Mouse (Mus musculus) telencephalon, adult 2 months (tissue): ENCODE measurements around the gene Ccdc60.
"Not testable (repeated sequence)": the region's sequence is repeated elsewhere in the genome, so short reads cannot be mapped to it uniquely, and the experiment has no call there.

Experiments
- DNase-seq: peaks from one replicate; pipeline ENCODE4 v3.0.0-alpha.2; 2011; ENCODE audit warnings: low read depth, low spot score

Ccdc60 gene

DNA sequence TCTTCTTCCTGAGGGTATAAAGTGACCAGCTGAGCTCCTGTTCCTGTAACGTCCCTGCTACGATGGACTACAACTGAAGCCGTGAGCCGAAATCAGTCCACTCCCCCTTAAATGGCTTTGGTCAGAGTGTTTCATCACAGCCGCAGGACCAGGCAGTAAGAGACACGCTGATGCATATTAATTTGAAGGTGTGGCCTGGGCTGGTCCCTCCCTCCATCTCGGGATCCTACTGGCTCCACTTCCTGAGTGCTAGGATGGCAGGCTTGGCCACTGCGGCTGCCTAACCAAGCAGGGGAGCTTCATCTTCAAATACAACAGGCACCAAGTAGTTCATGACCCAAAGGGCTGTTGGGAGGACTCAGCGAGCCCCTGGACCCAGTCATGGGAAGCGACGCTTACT is 94.3 kb downstream of the Ccdc60 start:
- DNase-seq: no peak

DNA sequence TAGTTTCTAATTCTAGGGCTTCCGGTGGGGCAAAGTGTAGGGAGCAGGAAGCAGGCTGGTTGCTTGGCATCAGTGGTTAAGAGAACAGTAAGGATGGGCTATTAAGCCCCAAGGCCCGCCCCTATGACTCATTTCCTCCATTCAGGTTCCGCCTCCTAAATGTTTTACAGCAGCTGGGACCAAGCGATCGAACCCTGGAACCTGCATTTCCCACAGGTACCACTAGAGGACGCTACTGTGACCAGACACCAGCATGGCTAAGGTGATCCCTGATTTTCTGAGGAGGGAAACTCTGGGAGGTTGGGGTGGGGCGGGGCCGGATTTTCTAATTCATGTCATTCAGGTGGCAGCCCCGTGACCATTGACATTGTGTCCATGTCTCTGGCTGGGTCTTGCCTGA is 96.1 kb downstream of the Ccdc60 start:
- no peak for DNase-seq

DNA sequence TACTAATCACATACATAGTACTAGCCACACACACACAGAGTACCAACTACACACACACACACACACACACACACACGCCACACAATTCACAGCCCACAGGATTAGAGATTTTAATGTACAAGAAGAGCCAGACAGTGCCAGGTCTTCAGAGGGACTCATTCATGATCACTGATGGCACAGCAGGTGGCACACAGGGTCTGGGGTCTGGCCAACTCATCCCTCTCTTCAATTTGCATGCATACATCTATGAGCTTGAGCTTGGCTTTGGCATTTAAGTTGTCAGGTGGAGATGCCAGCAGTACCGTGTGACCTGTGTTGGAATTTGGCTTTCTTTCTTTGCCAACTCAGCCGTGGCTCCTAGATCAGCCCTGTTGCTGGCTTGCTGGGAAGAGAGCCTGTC is 97.2 kb downstream of the Ccdc60 start:
- no peak for DNase-seq

DNA sequence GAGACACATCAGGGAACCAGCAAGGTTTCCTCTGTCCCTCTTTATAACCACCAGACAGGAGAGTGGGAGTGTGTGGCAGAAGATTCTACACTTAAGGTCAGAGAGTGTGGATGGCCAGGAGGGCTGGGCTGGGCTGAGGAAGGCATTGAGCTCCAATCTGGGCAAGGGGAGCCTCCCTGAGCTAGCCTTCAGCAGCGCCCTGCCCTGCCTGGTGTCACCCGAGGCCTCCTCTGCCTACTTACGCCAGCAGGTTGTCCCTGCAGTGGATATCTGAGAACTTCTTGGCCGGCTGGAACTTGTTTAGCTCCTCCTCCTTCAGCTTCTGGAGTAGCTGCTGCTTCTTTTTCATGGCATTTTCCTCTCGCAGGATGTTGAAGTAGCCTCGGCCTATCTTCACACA is 99.0 kb downstream of the Ccdc60 start:
- DNase-seq: no peak

DNA sequence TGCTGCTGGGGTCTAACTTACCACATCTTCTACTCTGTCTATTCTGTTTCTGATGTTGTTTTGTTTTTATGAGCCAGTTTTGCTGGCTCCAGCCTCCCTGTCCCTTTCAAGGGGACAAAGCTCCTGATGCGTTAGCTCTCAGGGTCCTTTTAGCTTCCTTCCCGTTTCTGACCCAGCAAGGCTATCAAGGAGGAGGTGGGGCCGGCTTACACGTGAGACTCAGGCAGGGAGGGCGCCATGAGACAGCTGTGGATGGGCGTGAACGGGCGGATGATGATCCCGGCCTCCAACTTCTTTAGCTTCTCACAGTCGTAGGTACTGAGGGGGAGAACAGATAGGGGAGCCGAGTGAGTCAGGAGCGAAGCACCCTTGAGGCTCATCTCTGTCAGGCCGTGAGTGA is 108.2 kb downstream of the Ccdc60 start:
- no peak for DNase-seq

DNA sequence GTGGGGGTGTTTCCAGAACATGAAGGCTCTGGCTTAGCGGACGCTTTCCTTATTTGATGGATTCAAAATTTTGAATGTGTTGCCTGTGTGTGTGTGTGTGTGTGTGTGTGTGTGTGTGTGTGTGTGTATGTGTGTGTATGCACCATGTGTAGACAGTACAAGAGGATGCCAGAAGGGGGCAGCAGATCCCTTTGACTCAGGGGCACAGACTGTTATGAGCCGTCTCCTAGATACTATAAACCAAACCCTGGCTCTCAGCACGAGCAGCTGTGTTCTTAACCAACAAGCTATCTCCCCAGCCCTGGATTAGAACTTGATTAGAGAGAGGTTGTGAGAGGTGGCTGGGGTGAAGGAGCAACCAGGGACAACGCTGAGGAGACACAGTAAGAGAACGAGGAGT is 117.1 kb downstream of the Ccdc60 start:
- no peak for DNase-seq

DNA sequence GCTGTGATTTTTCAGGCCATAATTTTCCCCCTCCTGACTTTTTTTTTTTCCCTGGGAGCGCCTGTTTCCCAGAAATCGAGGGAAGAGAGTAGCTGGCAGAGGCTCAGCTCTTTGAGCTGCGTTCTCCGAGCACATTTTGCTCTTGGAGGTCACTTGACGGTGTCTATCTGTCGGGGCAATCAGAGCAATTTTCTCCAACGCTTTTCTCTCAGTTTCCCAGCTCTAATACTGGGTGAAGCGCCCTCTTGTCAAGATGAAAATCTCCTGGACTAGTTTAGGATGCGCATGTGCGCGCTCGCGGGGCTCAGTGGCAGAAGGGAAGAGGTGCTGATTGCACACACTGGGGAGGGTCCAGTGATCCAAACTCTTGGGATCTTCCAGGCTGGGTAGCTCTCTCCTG is 121.8 kb downstream of the Ccdc60 start:
- no peak for DNase-seq

DNA sequence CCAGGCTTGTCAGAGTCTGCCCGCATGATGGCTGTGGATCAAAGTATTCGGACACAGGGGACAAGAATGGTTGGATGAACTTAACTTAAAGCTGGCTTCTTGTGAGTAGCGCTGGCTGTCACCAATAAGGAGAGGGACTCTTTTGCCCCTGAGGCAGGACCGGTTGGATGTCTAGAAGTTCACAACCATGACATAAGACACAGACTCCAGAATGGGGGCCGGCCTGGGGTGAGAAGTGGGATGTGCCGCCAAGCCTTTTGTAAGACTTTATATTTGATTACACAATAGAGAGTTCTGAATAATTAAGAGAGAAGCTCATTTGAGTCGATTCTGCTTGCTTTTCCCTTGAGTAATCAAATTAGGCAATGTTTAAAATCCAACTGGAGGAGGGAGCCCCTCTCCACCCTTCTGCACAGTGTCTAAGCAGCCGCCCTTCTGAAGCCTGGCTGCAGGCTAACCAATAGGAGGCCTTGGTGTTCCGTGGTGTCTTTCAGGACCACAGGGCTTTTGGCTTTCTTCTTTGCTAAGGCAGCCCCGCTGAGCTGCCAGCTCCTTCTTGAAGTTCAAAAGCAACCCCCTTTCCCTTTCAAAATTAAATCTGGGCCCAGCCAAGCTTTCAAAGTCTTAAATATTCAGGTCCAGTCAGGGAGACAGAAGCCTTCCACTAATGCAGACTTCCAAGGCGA is 123.4 kb downstream of the Ccdc60 start:
- DNase-seq: no peak

DNA sequence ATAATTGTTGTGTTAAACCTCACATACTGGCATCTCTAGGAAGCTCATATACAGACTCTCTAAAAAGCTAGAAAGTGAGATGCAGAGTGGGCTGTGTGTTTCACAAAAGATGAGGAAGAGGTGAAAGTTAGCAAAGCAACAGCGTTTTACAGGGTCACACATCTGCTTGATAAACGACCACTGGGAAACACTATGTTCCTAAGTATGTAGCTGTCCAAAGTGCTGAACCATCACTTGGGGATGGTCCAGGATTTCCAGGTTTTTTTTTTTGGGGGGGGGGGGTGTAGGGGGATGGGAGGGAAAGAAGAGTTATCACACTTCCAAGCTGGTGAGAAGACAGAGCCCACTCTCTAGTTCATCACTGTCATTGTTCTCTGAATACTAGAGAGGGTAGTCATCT is 134.0 kb downstream of the Ccdc60 start:
- DNase-seq: no peak

DNA sequence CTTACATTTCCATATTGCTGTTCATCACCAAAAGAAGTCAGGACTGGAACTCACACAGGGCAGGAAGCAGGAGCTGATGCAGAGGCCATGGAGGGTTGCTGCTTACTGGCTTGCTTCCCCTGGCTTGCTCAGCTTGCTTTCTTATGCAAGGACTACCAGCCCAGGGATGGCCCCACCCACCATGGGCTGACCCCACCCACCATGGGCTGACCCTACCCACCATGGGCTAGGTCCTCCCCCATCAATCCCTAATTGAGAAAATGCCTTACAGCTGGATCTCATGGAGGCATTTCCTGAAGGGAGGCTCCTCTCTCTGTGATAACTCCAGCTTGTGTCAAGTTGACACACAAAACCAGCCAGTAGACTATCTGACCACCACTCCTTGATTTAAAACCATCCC is 142.3 kb downstream of the Ccdc60 start:
- not testable (repeated sequence) for DNase-seq

DNA sequence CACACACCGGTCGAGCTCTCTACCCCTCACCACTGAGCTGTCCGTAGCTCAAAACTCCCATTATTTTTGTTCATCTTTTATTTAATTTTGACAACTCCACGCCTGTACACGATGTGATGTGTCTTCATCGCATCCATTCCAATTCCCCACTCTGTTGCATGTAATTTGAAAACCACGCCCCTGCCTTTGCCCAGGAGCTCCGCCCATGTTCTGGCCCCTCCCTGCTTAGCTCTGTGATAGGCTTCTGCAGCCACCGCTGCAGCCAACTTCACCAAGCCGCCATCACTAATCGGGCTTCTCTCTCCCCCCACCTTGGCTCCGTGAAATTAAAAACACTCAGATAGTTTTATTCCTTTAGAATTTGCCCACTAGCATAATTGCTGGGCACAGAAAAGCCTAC is 144.1 kb downstream of the Ccdc60 start:
- DNase-seq: no peak

DNA sequence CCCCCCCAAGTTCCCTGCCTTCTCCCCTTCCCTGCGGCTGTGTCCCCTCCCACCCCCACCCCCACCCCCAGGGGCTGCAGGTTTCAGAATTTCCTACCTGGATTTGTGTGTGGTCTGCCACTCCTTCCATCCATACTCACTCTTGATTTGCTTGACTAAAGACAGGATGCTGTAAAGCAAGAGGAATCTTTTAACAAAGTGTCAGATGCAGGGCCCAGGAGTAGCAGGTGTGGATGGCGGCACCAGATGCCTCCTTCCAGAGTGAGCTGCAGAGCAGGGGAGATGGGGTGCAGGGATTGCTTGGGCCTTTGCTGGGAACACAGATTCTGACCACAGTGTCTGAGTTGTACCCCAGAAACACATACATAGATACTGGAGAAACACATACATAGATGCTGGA is 148.1 kb downstream of the Ccdc60 start:
- no peak for DNase-seq

DNA sequence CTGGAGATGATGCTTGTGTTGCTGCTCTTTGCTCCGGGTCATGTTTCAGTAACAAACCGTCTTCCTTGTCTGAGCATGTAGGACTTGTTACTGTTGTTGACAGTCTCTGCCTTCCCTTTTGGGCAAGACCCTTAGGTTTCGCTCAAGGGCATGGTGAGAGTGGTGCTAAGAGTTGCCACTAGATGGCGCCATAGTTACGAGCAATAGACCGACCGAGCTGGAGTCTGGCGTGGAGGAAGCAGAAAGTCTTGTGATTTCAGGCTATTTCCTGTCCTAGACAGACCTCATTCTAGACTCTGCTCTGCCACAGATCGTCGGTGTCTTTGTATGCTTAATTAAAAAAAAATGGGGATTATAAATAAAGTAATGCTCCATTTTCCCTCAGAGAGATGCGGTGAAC is 165.4 kb downstream of the Ccdc60 start:
- DNase-seq: peak; percentile 77

DNA sequence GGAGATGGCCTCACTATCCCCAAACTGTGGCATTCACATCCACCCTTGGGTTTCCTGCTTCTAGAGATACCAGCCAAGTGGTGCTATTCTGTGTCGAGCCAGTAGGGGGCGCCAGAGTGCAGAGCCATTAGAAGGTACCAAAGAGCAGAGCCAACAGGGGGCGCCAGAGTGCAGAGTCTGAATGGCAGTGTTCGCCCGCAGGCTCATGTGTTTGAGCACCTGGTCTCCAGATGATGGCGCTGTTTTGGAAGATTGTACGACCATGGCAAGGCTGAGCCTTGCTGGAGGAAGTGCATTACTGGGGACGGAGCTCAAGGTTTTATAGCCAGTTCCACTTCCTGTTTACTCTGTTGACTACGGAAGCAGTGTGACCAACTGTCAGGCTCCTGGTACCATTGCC is 172.2 kb downstream of the Ccdc60 start:
- no peak for DNase-seq

DNA sequence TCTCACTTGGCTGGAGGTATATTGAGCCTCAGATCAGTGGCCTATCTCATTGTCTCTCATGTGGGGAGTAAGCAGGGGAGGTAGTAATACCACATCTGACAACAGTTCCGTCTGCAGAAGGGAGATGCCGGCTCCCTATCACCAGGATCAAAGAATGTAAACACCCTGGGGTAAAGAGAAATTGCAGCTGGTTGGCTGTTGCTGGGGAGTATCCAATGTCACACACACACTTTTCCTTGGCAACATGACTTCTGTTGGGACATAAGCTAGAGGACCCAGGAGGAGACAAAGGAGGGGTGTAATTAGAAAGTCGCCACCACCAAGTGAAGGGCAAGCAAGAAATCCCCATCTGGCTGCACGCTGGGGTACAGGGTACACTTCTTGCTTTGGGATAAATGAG is 172.7 kb downstream of the Ccdc60 start:
- DNase-seq: no peak

DNA sequence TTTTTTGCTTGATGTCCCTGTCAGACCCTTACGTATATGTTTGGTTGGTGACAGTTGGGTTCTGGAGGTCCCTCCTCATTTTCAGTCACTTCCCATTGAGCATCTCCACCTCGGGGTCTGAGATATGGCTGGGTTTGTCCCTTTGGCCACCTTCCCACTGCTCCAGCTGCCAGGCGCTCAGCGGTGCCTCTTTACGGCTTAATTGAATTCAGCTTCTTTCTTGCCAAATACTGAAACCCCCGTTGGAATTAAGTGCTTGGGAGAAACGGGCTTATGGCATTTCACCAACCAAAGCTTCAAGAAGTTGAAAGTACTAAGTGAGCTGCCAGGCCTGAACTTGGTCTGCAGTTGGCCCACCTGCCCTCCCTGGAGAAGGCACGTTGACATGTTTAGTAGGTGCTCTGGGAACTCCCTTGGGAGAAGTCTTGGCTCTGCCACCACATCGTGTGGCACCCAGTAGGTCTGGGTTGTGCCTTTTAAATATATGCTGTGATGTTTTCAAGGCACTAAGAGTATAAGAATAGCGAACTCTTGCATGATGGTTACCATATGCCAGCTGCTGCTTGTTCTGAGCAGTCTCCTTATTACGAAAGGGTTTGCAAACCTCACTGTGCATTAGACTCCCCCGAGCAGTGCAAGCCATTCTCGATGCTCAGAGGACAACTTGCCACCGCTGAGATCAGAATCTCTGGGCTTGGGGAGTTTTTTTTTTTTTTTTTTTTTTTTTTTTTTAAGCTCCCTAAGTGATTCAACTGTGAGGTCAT is 173.5 kb downstream of the Ccdc60 start:
- peak; percentile 12 for DNase-seq

DNA sequence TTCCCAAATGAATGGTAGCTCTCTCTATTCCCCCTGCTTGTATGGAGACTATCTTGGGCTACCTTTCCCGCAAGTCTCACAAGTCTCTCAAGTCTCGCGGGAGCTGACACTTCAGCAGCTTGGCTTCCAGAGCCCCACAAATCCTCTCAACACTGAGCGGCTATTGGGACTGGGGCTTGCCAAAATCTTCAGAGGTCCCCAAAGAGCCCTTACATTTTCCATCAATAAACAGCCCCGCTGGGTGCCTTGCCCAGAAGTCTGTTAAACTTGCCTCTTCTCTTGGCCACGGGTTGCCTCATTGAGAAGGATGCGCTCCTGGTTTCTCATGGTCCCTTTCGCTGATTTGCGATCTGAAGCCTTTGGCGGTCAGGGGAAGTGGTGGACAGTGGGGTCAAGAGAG is 180.1 kb downstream of the Ccdc60 start:
- no peak for DNase-seq

DNA sequence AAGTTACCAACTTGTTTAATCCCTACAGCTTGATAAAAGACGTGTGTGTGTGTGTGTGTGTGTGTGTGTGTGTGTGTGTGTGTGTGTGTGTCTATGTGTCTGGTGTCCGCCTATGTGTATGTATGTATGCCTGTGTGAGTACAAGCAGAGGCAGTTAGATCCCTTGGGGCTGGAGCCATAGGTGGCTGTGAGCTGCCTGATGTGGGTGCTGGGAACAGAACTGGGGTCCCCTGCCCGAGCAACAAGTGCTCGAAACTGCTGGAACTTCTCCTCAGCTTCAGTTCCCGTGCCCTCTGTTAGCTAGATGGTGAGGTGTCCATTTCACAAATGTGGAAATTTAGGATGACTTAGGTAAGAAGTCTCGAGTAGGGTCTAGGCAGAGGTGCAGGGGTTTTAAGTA is 204.6 kb downstream of the Ccdc60 start:
- no peak for DNase-seq

DNA sequence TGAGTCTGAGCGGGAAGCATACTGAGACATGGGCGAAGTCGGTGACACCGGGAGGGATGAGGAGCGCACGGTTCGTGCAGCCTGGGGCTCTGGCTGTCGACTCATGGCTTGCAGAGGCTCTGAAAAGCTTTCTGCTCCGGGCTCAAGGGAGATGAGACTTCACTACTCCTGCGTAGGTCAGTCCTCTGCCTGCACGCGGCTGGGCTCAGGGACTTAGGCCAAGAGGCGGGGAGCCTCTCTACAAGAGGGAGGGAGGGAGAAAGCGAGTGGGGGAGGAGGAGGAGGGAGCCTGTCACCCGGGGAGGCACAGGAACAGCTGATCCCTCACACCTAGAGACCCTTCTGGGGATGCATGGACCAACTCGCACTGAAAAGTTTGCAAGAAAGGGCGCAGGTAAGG is 205.7 kb downstream of the Ccdc60 start, which contains the start of gene Tmem233:
Gene Tmem233, minus strand, starts transcription at position 164 of the 400 bp plus-strand sequence.
- DNase-seq: no peak

DNA sequence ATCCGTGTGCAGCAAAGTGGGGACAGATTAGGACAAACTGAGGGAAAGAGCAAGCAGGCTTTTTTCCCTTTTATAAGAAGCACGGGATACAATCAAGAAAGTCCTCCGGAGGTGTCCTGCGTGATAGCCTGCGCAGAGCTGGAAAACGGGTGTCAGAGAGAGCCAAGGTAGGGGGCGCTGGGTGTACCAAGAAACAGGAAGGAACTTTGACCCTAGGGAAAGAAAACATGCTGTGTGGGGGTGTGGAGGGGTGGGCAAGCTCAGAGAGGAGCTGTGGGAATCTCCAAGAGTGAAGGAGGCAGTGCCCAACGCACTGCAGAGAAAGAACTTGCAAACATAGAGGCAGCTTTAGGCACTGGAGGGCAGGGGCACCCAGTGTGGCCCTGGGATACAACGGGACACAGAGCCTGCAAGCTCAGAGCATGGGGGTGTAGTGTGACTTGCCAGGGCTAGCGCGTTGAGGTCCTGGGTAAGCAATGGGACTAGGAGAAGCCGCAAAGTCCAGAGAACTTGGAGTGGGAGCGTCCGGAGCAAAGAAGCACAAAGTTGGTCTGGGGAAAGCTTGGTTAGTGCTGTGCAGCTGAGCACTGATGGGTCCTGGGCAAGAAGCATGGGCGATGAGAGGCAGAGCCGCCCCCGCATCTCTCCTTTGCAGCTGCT is 206.4 kb downstream of the Ccdc60 start:
- no peak for DNase-seq

DNA sequence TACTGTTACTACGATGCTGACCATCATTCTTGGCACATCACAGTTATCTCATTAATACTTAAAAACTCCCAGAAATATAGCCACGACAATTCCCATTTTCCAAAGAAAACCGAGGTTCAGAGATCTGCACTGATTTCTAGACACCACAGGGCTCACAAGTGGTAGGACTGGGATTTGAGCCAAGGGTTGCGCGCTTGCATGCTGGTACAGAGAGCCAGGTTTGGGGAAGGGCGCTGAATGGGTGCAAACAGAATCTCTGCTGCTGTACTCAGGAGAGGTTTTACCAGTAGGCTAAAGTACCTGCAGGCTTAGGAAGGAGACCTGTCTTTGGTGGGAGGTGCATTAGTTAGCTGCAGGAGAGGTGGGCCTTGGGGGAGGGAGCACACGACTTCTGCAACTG is 207.2 kb downstream of the Ccdc60 start:
- no peak for DNase-seq

DNA sequence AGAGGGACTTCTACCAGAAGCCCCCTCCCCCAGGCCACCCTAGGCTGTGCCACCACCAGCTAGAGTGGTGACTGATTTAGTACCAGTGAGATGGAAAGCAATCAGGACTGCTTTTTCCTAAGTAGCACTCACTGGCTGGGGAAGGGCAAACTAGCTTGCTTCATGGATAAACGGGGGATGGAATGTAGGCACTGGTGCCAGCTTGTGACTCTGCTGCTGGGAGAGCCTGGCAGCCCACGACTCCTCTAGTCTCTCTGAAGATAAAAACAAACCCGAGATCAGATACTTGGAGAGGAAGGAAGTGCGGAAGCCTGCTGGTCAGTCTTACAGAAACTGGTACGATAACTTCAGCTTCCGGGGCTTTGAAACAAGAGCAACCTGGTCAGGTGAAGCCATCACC is 208.0 kb downstream of the Ccdc60 start:
- peak; percentile 2 for DNase-seq
